Mouse (Mus musculus) lung, postnatal 0 days (tissue): ENCODE data around the gene Tnfrsf21. TPM values are rescaled to one million over a fixed set of nuclear protein-coding genes. Genes with fewer than 3 reads are reported as not detected.
A peak's percentile ranks its signal among the peaks of the same experiment; 100 is the strongest.

Experiments
- ATAC-seq: fragments of 200-750 bp; cut with Nextera tagmentation; 2 replicates; pipeline ENCODE4 v1.8.0; 2017; ENCODE audit warnings: moderate library complexity
- DNase-seq: peaks from one replicate; pipeline ENCODE4 v3.0.0-alpha.2; 2016; ENCODE audit warnings: low spot score
- H3K27ac ChIP-seq: fragments of 300-500 bp; sonication (generic); 2 replicates; pipeline ENCODE4 v1.5.1; 2014; ENCODE audit warnings: antibody characterized with exemption, mild to moderate bottlenecking, low read length, mixed read lengths
- H3K27me3 ChIP-seq: fragments of 300-500 bp; sonication (generic); replicated peaks from 2 replicates; pipeline ENCODE4 v1.6.1; 2014; ENCODE audit warnings: low read length, mixed read lengths; ENCODE audit not compliant: insufficient read depth
- H3K36me3 ChIP-seq: fragments of 300-500 bp; sonication (generic); 2 replicates; pipeline ENCODE4 v1.6.1; 2014; ENCODE audit warnings: low read length, mixed read lengths; ENCODE audit not compliant: insufficient read depth
- H3K4me1 ChIP-seq: fragments of 300-500 bp; sonication (generic); 2 replicates; pipeline ENCODE4 v1.6.1; 2014; ENCODE audit warnings: antibody characterized with exemption, low read depth, low read length, mixed read lengths; ENCODE audit not compliant: insufficient read depth
- H3K4me2 ChIP-seq: fragments of 300-500 bp; sonication (generic); replicated peaks from 2 replicates; pipeline ENCODE4 v1.6.1; 2014; ENCODE audit warnings: low read depth, mild to moderate bottlenecking, low read length, moderate library complexity, mixed read lengths
- H3K4me3 ChIP-seq: fragments of 300-500 bp; sonication (generic); 2 replicates; pipeline ENCODE4 v1.5.1; 2014; ENCODE audit warnings: low read depth, low read length
- H3K9ac ChIP-seq: fragments of 300-500 bp; sonication (generic); replicated peaks from 2 replicates; pipeline ENCODE4 v1.6.1; 2014; ENCODE audit warnings: low read depth, mild to moderate bottlenecking
- H3K9me3 ChIP-seq: fragments of 300-500 bp; sonication (generic); 2 replicates; pipeline ENCODE4 v1.6.1; 2016; ENCODE audit warnings: low read length, mixed read lengths
- CTCF ChIP-seq: IDR thresholded peaks from 2 replicates; pipeline ENCODE4 v1.5.1; 2016; ENCODE audit warnings: antibody characterized with exemption, mild to moderate bottlenecking
- EP300 ChIP-seq: IDR thresholded peaks from 2 replicates; pipeline ENCODE4 v1.6.1; 2016; ENCODE audit warnings: antibody characterized with exemption, mild to moderate bottlenecking, control low read depth
- WGBS: fragments of 180-500 bp; shearing (Covaris S2); extraction: QIAGEN DNeasy Blood & Tissue Kit; methylation state at CpG from one replicate; pipeline ENCODE4 v1.1.7; 2014; 5-methylcytosine and 5-hydroxymethylcytosine counted together
- polyA plus RNA-seq: library from polyadenylated mRNA; unstranded; fragments of >200 nt; fragmentation: Nextera tagmentation; extraction: Ambion mirVana; gene quantifications from 2 replicates; pipeline ENCODE4 v1.2.1, GENCODE M21; 2015

Gene Tnfrsf21
- polyA plus RNA-seq, 1 experiment from 2014 or later = 40.2 TPM

DNA sequence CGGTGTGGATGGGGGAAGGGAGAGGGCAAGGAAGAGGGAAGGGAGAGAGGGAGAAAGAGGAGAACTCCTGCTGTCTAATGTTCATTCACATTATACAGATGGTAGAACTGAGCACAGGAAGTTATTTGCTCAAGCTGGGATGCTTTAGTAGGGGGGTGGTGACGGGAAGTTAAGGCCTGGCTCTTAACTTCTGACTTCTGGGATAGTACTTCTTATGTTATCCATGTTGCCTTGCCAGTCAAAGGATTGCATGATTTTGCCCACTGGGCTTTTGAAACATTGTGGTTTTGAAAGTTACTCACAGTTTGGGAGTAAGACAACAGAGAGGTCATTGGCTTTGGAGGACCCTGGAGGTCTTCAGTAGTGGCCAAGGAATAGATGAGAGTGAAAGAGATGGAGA lies 34.3 kb downstream of the Tnfrsf21 start:
- Histone ChIP-seq H3K4me3 (no peak overlapping the region), H3K27me3 (no peaks in the 10 kb centered on the region), H3K4me2 (no peak overlapping the region), H3K4me1 (no peaks in the 10 kb centered on the region), H3K27ac (no peak overlapping the region), H3K36me3 (no peaks in the 10 kb centered on the region), H3K9ac (no peak overlapping the region), H3K9me3 (no peaks in the 10 kb centered on the region)
- WGBS = 90% methylated on average over 2 of the region's 2 CpGs
- no peak for ATAC-seq
- no peak for TF ChIP-seq CTCF
- TF ChIP-seq EP300 = no peak
- DNase-seq = no peak

DNA sequence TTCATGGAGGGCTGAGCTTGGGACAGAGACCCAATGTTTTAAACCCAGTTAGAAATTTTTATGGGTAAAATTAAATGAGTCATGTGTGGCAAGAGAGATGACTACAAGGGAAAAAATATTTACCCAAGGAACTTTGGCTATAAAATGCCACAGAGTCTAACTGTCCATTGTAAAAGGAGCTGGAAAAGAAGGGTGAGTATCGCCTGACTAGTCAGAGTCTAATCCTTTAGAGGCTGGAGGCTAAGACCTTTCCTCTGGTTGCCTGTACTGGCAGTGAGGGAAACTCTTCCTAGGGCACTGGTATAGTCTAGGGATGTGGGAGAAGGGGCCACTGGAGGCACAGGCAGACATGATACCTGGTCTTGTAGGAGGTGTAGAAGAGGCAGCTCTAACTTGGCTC lies 36.4 kb downstream of the Tnfrsf21 start:
- Histone ChIP-seq H3K4me1 (no peaks in the 10 kb centered on the region), H3K36me3 (no peaks in the 10 kb centered on the region), H3K27ac (no peak overlapping the region), H3K9ac (no peak overlapping the region), H3K9me3 (no peaks in the 10 kb centered on the region), H3K4me2 (no peak overlapping the region), H3K27me3 (no peaks in the 10 kb centered on the region), H3K4me3 (no peak overlapping the region)
- WGBS = 95% methylated on average over 1 of the region's 1 CpGs
- ATAC-seq = no peak
- no peak for TF ChIP-seq EP300
- no peak for TF ChIP-seq CTCF
- no peak for DNase-seq

DNA sequence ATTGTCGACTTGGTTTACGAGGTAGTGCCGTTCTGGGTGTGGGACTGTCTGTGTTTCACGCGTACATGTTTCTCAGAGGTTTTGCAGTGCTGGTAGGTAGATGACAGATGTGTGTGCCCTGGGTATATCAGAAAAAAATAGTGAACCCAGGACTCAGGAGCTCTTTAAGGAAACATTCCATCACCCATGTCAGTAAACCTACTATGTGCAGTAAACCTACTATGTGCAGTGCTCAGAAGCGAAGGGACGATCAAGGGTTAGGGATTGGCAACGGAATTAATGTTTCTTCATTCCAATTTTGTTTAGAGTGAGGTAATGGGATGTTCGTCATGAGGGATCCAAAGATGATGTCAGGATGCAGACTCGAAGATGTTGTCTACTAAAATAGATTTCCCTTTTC lies 37.6 kb downstream of the Tnfrsf21 start:
- 92% methylated on average over 10 of the region's 10 CpGs for WGBS
- H3K9me3 ChIP-seq = no peaks in the 10 kb centered on the region
- ATAC-seq = no peak

DNA sequence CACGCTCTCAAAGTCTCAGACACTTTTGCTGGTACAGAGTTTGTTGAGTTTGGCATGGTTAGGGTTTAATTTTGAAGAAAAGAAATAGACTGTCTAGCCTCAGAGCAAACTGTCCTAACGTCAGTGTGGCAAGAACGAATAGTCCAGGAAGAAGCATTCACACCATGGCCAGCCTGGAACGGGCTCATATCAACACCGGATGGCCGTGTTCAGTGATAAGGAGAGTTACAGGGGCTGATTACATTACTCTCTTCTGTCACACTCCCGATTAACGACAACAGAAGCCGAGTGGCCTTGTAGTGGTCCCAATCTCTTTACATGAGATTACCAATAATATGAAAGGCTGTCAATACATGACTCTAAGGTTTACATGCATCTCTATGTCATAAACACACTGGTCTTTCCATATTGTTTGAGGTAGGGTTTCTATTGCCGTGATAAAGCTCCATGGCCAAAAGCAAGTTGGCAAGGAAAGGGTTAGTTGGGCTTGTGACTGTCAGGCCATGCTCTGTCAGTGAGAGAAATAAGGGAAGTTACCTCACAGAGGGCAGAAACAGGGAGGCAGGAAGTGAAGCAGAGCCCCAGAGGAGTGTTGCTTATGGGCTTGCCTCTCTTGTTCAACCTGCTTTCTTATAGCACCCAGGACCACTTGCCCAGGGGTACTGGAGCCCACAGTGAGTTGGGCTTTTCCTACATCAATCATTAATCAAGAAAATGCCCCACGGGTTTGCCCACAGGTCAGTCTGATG lies 42.1 kb downstream of the Tnfrsf21 start:
- ATAC-seq = peak; percentile 44; the same call in 1 of the 2 replicates
- Histone ChIP-seq H3K27me3 (no peaks in the 10 kb centered on the region), H3K9ac (no peak overlapping the region), H3K36me3 (no peaks in the 10 kb centered on the region), H3K4me1 (no peaks in the 10 kb centered on the region), H3K27ac (no peak overlapping the region), H3K4me3 (no peak overlapping the region), H3K9me3 (no peaks in the 10 kb centered on the region), H3K4me2 (no peak overlapping the region)
- DNase-seq = peak; percentile 42
- 62% methylated on average over 11 of the region's 11 CpGs for WGBS
- TF ChIP-seq CTCF (no peak), EP300 (no peak)

More for the DNA sequence above, 37.6 kb downstream of the Tnfrsf21 start:
- Histone ChIP-seq H3K4me1 (no peaks in the 10 kb centered on the region), H3K4me3 (no peak overlapping the region), H3K36me3 (no peaks in the 10 kb centered on the region), H3K9ac (no peak overlapping the region), H3K27ac (no peak overlapping the region), H3K4me2 (no peak overlapping the region), H3K27me3 (no peaks in the 10 kb centered on the region)
- TF ChIP-seq EP300 (no peak), CTCF (no peak)
- no peak for DNase-seq

DNA sequence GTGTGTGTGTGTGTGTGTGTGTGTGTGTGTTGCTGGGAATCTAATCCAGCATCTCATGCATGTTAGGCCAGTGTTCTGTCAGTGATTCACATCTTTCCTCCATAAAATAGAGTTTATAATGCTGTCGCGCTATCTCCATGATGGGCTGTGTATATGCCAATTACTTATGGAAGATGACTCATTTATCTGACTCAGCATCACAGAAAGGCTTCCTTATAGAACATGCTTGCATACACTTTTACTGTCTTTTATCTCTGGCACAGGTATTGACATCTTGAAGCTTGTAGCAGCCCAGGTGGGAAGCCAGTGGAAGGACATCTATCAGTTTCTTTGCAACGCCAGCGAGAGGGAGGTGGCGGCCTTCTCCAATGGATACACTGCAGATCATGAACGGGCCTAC lies 48.4 kb downstream of the Tnfrsf21 start:
- no peak overlapping the region for H3K4me2 ChIP-seq
- no peaks in the 10 kb centered on the region for H3K9me3 ChIP-seq
- no peak overlapping the region for H3K9ac ChIP-seq
- DNase-seq (no peak), ATAC-seq (no peak)
- H3K4me1 ChIP-seq = no peaks in the 10 kb centered on the region
- TF ChIP-seq EP300 (no peak), CTCF (no peak)
- 97% methylated on average over 6 of the region's 6 CpGs for WGBS
- no peak overlapping the region for H3K27ac ChIP-seq
- no peaks in the 10 kb centered on the region for H3K36me3 ChIP-seq
- H3K4me3 ChIP-seq = no peak overlapping the region
- H3K27me3 ChIP-seq = no peaks in the 10 kb centered on the region

DNA sequence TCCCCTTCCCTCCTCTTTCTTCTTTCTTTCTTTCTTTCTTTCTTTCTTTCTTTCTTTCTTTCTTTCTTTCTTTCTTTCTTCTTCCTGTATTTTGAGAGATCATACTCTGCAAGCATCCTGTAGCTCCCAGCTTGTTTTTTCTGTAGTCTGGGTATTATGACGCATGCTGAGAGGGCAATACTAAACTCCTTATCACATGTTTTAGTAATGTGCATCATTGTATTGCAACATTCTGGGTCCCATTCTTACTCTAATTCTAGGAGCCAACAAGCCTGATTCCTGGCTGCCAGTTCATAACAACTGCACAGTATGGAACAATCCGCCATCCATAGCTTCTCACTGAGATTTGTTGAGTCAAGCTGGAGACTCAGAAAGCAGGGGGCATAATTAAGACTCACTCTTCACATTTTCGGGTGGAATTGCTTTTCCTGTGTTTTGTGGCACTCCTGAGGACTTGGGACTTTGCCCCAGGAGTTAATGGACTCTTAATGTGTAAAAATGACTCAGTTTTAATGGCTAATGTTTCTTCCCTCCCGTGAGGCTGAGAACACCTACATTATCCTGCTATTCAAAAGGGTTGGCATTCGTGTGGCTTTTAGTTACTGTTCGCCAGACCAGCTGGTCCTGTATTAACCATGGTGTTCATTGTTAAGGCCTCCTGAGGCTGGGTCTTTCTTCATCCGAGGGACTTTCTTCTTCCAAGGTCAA lies 52.6 kb downstream of the Tnfrsf21 start:
- Histone ChIP-seq H3K4me2 (no peak overlapping the region), H3K4me3 (no peak overlapping the region), H3K36me3 (no peaks in the 10 kb centered on the region), H3K27ac (no peak overlapping the region), H3K4me1 (peaks cover 3% of the 10 kb centered on the region; the same call in 1 of the 2 replicates), H3K27me3 (no peaks in the 10 kb centered on the region), H3K9ac (no peak overlapping the region), H3K9me3 (no peaks in the 10 kb centered on the region)
- ATAC-seq (no peak), DNase-seq (peak; percentile 37)
- TF ChIP-seq CTCF = no peak
- TF ChIP-seq EP300 = no peak
- 75% methylated on average over 7 of the region's 7 CpGs for WGBS
